11 mouse cellular contexts compared by ENCODE assay signal in the genomic region with DNA sequence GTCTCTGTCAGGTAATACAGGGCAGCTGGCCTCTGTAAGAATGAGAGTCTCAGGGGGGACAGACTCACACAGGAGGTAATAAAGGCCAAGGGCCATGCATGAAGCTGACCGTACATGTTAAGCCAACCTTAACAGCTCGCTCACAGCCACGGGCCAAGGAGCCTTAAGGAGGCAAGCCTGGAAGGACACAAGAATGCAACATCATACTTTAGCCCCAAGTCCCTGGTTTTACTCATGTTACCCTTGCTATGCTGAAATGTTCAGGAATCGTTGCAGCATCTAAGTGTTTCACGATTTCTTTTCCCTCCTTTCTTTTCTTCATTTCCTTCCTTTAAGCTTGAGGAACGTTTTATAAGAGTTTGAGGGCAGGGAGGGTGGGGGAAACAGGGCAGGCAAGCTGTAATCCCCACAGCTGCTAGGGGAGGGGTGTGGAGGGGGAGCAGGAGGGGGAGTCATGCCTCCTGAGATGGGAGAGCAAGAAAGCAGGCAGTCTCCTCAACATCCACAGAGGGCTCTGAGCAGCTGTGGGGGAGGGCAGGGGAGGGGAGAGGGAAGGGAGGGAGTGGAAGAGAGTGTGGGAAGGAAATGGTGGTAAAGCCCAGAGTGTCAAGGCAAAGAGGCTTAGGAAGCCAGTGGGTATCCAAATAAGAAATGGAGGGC. TPM values are rescaled to one million over a fixed set of nuclear protein-coding genes. Genes with fewer than 3 reads are reported as not detected.
DNase-seq lines count a peak whose midpoint lies in the region; ATAC-seq and TF ChIP-seq lines count a peak whose summit lies in the region.
"Had no signal": no experiment of that assay in that cellular context is flagged by ENCODE, and none has a peak within 500 bp of the region (broad histone marks: within the 10 kb centered on the region; RNA-seq: fewer than 3 reads in every experiment).

No protein-coding gene starts in this region.

- peaks cover 68% of the 10 kb centered on the region for H3K4me1 ChIP-seq in heart, embryonic 10.5 days
- peaks cover 89% of the 10 kb centered on the region for H3K4me1 ChIP-seq in heart, embryonic 12.5 days (replicated peaks)
- peaks cover 70% of the 10 kb centered on the region for H3K4me1 ChIP-seq in G1E (ENCODE audit: insufficient read depth, low read depth, low read length)
- peaks cover 7% of the 10 kb centered on the region for H3K4me1 ChIP-seq in midbrain, embryonic 16.5 days (ENCODE audit: control insufficient read depth, insufficient read depth, low read length)

- ATAC-seq in heart, embryonic 12.5 days (ENCODE audit: insufficient number of reproducible peaks, low FRiP score), result no peak
- no peak for ATAC-seq in G1E (ENCODE audit: extremely low read depth, insufficient number of reproducible peaks, low FRiP score, poor library complexity, severe bottlenecking)
- ATAC-seq in midbrain, embryonic 16.5 days, result peak; percentile 14; the same call in 1 of the 2 replicates

- no peak for TF ChIP-seq CTCF in G1E (IDR thresholded peaks at IDR 0.05; ENCODE audit: low read depth, low read length)

- DNase-seq in heart, embryonic 10.5 days (ENCODE audit: low spot score), result no peak
- DNase-seq in G1E (ENCODE audit: low spot score), result peak; percentile 62
- peak; percentile 18 for DNase-seq in forelimb bud, embryonic 11.5 days (ENCODE audit: low read depth, low spot score)
- no peak for DNase-seq in spleen, postnatal 10 days (ENCODE audit: low spot score in 2 of 2)
- DNase-seq in urinary bladder, postnatal 36 days (ENCODE audit: low spot score in 2 of 2), result no peak
- no peak for DNase-seq in right cerebral cortex, postnatal 25 days
- DNase-seq: heart, postnatal 4 days had no signal

- no peaks in the 10 kb centered on the region for H3K36me3 ChIP-seq in heart, embryonic 10.5 days
- no peaks in the 10 kb centered on the region for H3K36me3 ChIP-seq in heart, embryonic 12.5 days
- peaks cover 31% of the 10 kb centered on the region for H3K36me3 ChIP-seq in G1E (replicated peaks)
- H3K36me3 ChIP-seq in midbrain, embryonic 16.5 days (ENCODE audit: control insufficient read depth, insufficient read depth, low read length), result no peaks in the 10 kb centered on the region
- H3K36me3 ChIP-seq: forebrain, embryonic 12.5 days; neural tube, embryonic 12.5 days had no signal

- H3K9me3 ChIP-seq in heart, embryonic 10.5 days, result no peaks in the 10 kb centered on the region
- no peaks in the 10 kb centered on the region for H3K9me3 ChIP-seq in heart, embryonic 12.5 days (replicated peaks)
- no peaks in the 10 kb centered on the region for H3K9me3 ChIP-seq in G1E (replicated peaks)
- H3K9me3 ChIP-seq in midbrain, embryonic 16.5 days (replicated peaks; ENCODE audit: control insufficient read depth, low read length, poor library complexity, severe bottlenecking), result no peaks in the 10 kb centered on the region
- H3K9me3 ChIP-seq: forebrain, embryonic 12.5 days; neural tube, embryonic 12.5 days had no signal

- peak overlapping the region; percentile 22; the same call in 1 of the 2 replicates for H3K27ac ChIP-seq in heart, embryonic 10.5 days
- H3K27ac ChIP-seq in heart, embryonic 12.5 days (ENCODE audit: poor library complexity, severe bottlenecking), result no peak overlapping the region
- H3K27ac ChIP-seq in midbrain, embryonic 16.5 days (ENCODE audit: low read length), result no peak overlapping the region
- H3K27ac ChIP-seq: forebrain, embryonic 12.5 days; neural tube, embryonic 12.5 days had no signal

- H3K4me2 ChIP-seq in heart, embryonic 12.5 days, result no peak overlapping the region
- no peak overlapping the region for H3K4me2 ChIP-seq in midbrain, embryonic 16.5 days (ENCODE audit: low read length)
- H3K4me2 ChIP-seq: forebrain, embryonic 12.5 days; neural tube, embryonic 12.5 days had no signal

- H3K9ac ChIP-seq in heart, embryonic 12.5 days, result no peak overlapping the region
- H3K9ac ChIP-seq in midbrain, embryonic 16.5 days (ENCODE audit: low read depth, low read length), result no peak overlapping the region
- H3K9ac ChIP-seq: forebrain, embryonic 12.5 days; neural tube, embryonic 12.5 days had no signal

- H3K27me3 ChIP-seq in heart, embryonic 10.5 days (ENCODE audit: insufficient read depth, poor library complexity, severe bottlenecking), result no peaks in the 10 kb centered on the region
- no peaks in the 10 kb centered on the region for H3K27me3 ChIP-seq in heart, embryonic 12.5 days (replicated peaks)
- H3K27me3 ChIP-seq in G1E (ENCODE audit: insufficient read depth, low read length), result no peaks in the 10 kb centered on the region
- no peaks in the 10 kb centered on the region for H3K27me3 ChIP-seq in midbrain, embryonic 16.5 days (ENCODE audit: control insufficient read depth, insufficient read depth, low read depth, low read length)
- H3K27me3 ChIP-seq: forebrain, embryonic 12.5 days; neural tube, embryonic 12.5 days had no signal

- H3K4me3 ChIP-seq in heart, embryonic 10.5 days, result no peak overlapping the region
- H3K4me3 ChIP-seq in heart, embryonic 12.5 days, result no peak overlapping the region
- no peak overlapping the region for H3K4me3 ChIP-seq in G1E (ENCODE audit: low read depth, low read length)
- H3K4me3 ChIP-seq in midbrain, embryonic 16.5 days (ENCODE audit: low read depth, low read length), result no peak overlapping the region
- H3K4me3 ChIP-seq: forebrain, embryonic 12.5 days; neural tube, embryonic 12.5 days had no signal

- WGBS in heart, embryonic 10.5 days, result 64% methylated on average over 6 of the region's 6 CpGs
- 64% methylated on average over 6 of the region's 6 CpGs for WGBS in heart, embryonic 12.5 days
- WGBS in midbrain, embryonic 16.5 days, result 59% methylated on average over 6 of the region's 6 CpGs

RNA-seq across cellular contexts. Expression of gene Tbc1d8, which starts 28.4 kb away (rescaled TPM):
- 7.5 and 11.6 TPM in 2 replicates for polyA plus RNA-seq in heart, embryonic 10.5 days (2016; fragmentation: Nextera tagmentation; extraction: Ambion mirVana)
- 14.1 and 15.5 TPM in 2 replicates for polyA plus RNA-seq in heart, embryonic 12.5 days (2016; fragmentation: Nextera tagmentation; extraction: Ambion mirVana)
- total RNA-seq in G1E (2014; fragmentation: Nextera tagmentation), result 3.5 and 5.7 TPM in 2 replicates
- 6.9 and 8.4 TPM in 2 replicates for total RNA-seq in G1E (2017)
- 3.9 TPM in 2 replicates for polyA plus RNA-seq in G1E (2012)
- polyA plus RNA-seq in midbrain, embryonic 16.5 days (2015; fragmentation: Nextera tagmentation; extraction: Ambion mirVana), result 11.7 and 12.6 TPM in 2 replicates

Comparison
In these comparisons a context has a peak if more than half of its experiments do, and no peak if none do; other contexts are left out.
1. DNase-seq: peak in G1E (single experiment) and forelimb bud, embryonic 11.5 days (single experiment); none in heart, embryonic 10.5 days (single experiment), spleen, postnatal 10 days (0 of 2), urinary bladder, postnatal 36 days (0 of 2) and right cerebral cortex, postnatal 25 days (single experiment).